Mouse (Mus musculus) liver, embryonic 12.5 days (tissue): ENCODE results near the gene Mfsd12. TPM values are rescaled to one million over a fixed set of nuclear protein-coding genes. Genes with fewer than 3 reads are reported as not detected.

Experiments
- ATAC-seq: fragments of 200-750 bp; cut with Nextera tagmentation; 2 replicates; pipeline ENCODE4 v1.8.0; 2017; ENCODE audit warnings: moderate number of reproducible peaks, mild to moderate bottlenecking, moderate library complexity
- H3K27ac ChIP-seq: fragments of 300-500 bp; sonication (generic); 2 replicates; pipeline ENCODE4 v1.5.1; 2016; ENCODE audit warnings: mild to moderate bottlenecking
- H3K27me3 ChIP-seq: fragments of 300-500 bp; sonication (generic); replicated peaks from 2 replicates; pipeline ENCODE4 v1.6.1; 2016; ENCODE audit warnings: mild to moderate bottlenecking, moderate library complexity
- H3K36me3 ChIP-seq: fragments of 300-500 bp; sonication (generic); 2 replicates; pipeline ENCODE4 v1.6.1; 2016; ENCODE audit warnings: mild to moderate bottlenecking, moderate library complexity
- H3K4me1 ChIP-seq: fragments of 300-500 bp; sonication (generic); 2 replicates; pipeline ENCODE4 v1.6.1; 2016
- H3K4me2 ChIP-seq: fragments of 300-500 bp; sonication (generic); 2 replicates; pipeline ENCODE4 v1.6.1; 2016; ENCODE audit warnings: mild to moderate bottlenecking, moderate library complexity
- H3K4me3 ChIP-seq: fragments of 300-500 bp; sonication (generic); 2 replicates; pipeline ENCODE4 v1.5.1; 2016; ENCODE audit warnings: mild to moderate bottlenecking, moderate library complexity
- H3K9ac ChIP-seq: fragments of 300-500 bp; sonication (generic); 2 replicates; pipeline ENCODE4 v1.6.1; 2016; ENCODE audit warnings: mild to moderate bottlenecking, moderate library complexity
- H3K9me3 ChIP-seq: fragments of 300-500 bp; sonication (generic); replicated peaks from 2 replicates; pipeline ENCODE4 v1.6.1; 2016; ENCODE audit warnings: mild to moderate bottlenecking, moderate library complexity
- WGBS: fragments of 180-500 bp; shearing (Covaris S2); methylation state at CpG from one replicate; pipeline ENCODE4 v1.1.7; 2016; ENCODE audit not compliant: insufficient replicate concordance; 5-methylcytosine and 5-hydroxymethylcytosine counted together
- polyA plus RNA-seq: library from polyadenylated mRNA; unstranded; fragments of >200 nt; fragmentation: Nextera tagmentation; extraction: Ambion mirVana; gene quantifications from 2 replicates; pipeline ENCODE4 v1.2.1, GENCODE M21; 2016

The Mfsd12 gene
- polyA plus RNA-seq, 1 experiment from 2014 or later: 20.8 TPM

- Histone ChIP-seq H3K4me2 (peak overlapping the region; percentile 96), H3K4me1 (peaks cover 92% of the 10 kb centered on the region), H3K9ac (peak overlapping the region; percentile 100), H3K4me3 (peak overlapping the region; percentile 8; the same call in 1 of the 2 replicates), H3K9me3 (no peaks in the 10 kb centered on the region), H3K27ac (peak overlapping the region; percentile 94), H3K36me3 (peaks cover 54% of the 10 kb centered on the region), H3K27me3 (no peaks in the 10 kb centered on the region)
- 66% methylated on average over 8 of the region's 8 CpGs for WGBS
- no peak for ATAC-seq
Observed at GRCm38 (mm10) chr10:81360721-81361120, 3.4 kb downstream of the Mfsd12 start.

GRCm38 (mm10) chr10:81362336-81362949, 5.2 kb downstream of the Mfsd12 start:
- Histone ChIP-seq H3K4me2 (peak overlapping the region; percentile 96), H3K36me3 (peaks cover 69% of the 10 kb centered on the region), H3K27me3 (no peaks in the 10 kb centered on the region), H3K9me3 (no peaks in the 10 kb centered on the region), H3K4me3 (peak overlapping the region; percentile 25), H3K27ac (peak overlapping the region; percentile 94), H3K9ac (peak overlapping the region; percentile 62), H3K4me1 (peaks cover 93% of the 10 kb centered on the region)
- peak; percentile 87 for ATAC-seq
- WGBS: 32% methylated on average over 12 of the region's 12 CpGs

- Histone ChIP-seq H3K27me3 (no peaks in the 10 kb centered on the region), H3K4me1 (peaks cover 84% of the 10 kb centered on the region), H3K9ac (peak overlapping the region; percentile 62), H3K9me3 (no peaks in the 10 kb centered on the region), H3K36me3 (peaks cover 82% of the 10 kb centered on the region), H3K4me2 (peak overlapping the region; percentile 96), H3K4me3 (peak overlapping the region; percentile 7), H3K27ac (peak overlapping the region; percentile 94)
- ATAC-seq: peak; percentile 30
- WGBS: 38% methylated on average over 54 of the region's 54 CpGs
Observed at GRCm38 (mm10) chr10:81363436-81364346, 6.4 kb downstream of the Mfsd12 start.

- no peaks in the 10 kb centered on the region for H3K9me3 ChIP-seq
- peaks cover 85% of the 10 kb centered on the region for H3K36me3 ChIP-seq
- peak overlapping the region; percentile 62 for H3K9ac ChIP-seq
- peak overlapping the region; percentile 94 for H3K27ac ChIP-seq
- 50% methylated on average over 28 of the region's 28 CpGs for WGBS
- H3K4me3 ChIP-seq: 0 out of 2 replicates have a peak overlapping the region, but pooled peaks have one; percentile 3
- H3K4me2 ChIP-seq: peak overlapping the region; percentile 96
- no peak for ATAC-seq
- peaks cover 74% of the 10 kb centered on the region for H3K4me1 ChIP-seq
- no peaks in the 10 kb centered on the region for H3K27me3 ChIP-seq
Observed at GRCm38 (mm10) chr10:81364666-81365065, 7.4 kb downstream of the Mfsd12 start.

- no peak for ATAC-seq
- Histone ChIP-seq H3K4me2 (peak overlapping the region; percentile 96), H3K9me3 (no peaks in the 10 kb centered on the region), H3K27me3 (no peaks in the 10 kb centered on the region), H3K36me3 (peaks cover 85% of the 10 kb centered on the region), H3K27ac (peak overlapping the region; percentile 94), H3K4me3 (no peak overlapping the region), H3K9ac (0 out of 2 replicates have a peak overlapping the region, but pooled peaks have one; percentile 62), H3K4me1 (peaks cover 70% of the 10 kb centered on the region)
- WGBS: 46% methylated on average over 4 of the region's 4 CpGs
Observed at GRCm38 (mm10) chr10:81365073-81365472, 7.8 kb downstream of the Mfsd12 start.

- Histone ChIP-seq H3K9ac (peak within 1 kb of the TSS; percentile 62), H3K4me3 (0 out of 2 replicates have a peak within 1 kb of the TSS, but pooled peaks have one; percentile 3), H3K27ac (peak within 1 kb of the TSS; percentile 94), H3K27me3 (no peaks in the 10 kb centered on the region), H3K4me1 (peaks cover 62% of the 10 kb centered on the region), H3K9me3 (no peaks in the 10 kb centered on the region), H3K4me2 (peak within 1 kb of the TSS; percentile 96), H3K36me3 (peaks cover 85% of the 10 kb centered on the region)
- ATAC-seq: no peak
- 31% methylated on average over 12 of the region's 12 CpGs for WGBS
Observed at GRCm38 (mm10) chr10:81365672-81366476, 8.6 kb downstream of the Mfsd12 start, which contains the start of gene 4930404N11Rik. TSS of gene 4930404N11Rik (minus strand) at chr10:81365816.

GRCm38 (mm10) chr10:81366477-81367206, 9.4 kb downstream of the Mfsd12 start:
- Histone ChIP-seq H3K27me3 (no peaks in the 10 kb centered on the region), H3K4me1 (peaks cover 55% of the 10 kb centered on the region), H3K27ac (peak overlapping the region; percentile 94), H3K4me2 (no peak overlapping the region), H3K9me3 (no peaks in the 10 kb centered on the region), H3K9ac (no peak overlapping the region), H3K36me3 (peaks cover 85% of the 10 kb centered on the region), H3K4me3 (no peak overlapping the region)
- 68% methylated on average over 6 of the region's 6 CpGs for WGBS
- ATAC-seq: no peak

- H3K4me2 ChIP-seq: no peak overlapping the region
- H3K36me3 ChIP-seq: peaks cover 85% of the 10 kb centered on the region
- H3K27ac ChIP-seq: 0 out of 2 replicates have a peak overlapping the region, but pooled peaks have one; percentile 94
- no peaks in the 10 kb centered on the region for H3K9me3 ChIP-seq
- H3K27me3 ChIP-seq: no peaks in the 10 kb centered on the region
- peaks cover 50% of the 10 kb centered on the region for H3K4me1 ChIP-seq
- ATAC-seq: no peak
- H3K9ac ChIP-seq: no peak overlapping the region
- H3K4me3 ChIP-seq: no peak overlapping the region
- 90% methylated on average over 6 of the region's 6 CpGs for WGBS
Observed at GRCm38 (mm10) chr10:81367207-81367495, 9.9 kb downstream of the Mfsd12 start.

GRCm38 (mm10) chr10:81375322-81375721, 18.0 kb downstream of the Mfsd12 start:
- no peak for ATAC-seq
- H3K9ac ChIP-seq: no peak overlapping the region
- H3K9me3 ChIP-seq: no peaks in the 10 kb centered on the region
- H3K27me3 ChIP-seq: no peaks in the 10 kb centered on the region
- peak overlapping the region; percentile 92; the same call in 1 of the 2 replicates for H3K27ac ChIP-seq
- 89% methylated on average over 10 of the region's 10 CpGs for WGBS
- peak overlapping the region; percentile 79 for H3K4me2 ChIP-seq
- 0 out of 2 replicates have a peak overlapping the region, but pooled peaks have one; percentile 13 for H3K4me3 ChIP-seq
- H3K36me3 ChIP-seq: peaks cover 61% of the 10 kb centered on the region
- peaks cover 61% of the 10 kb centered on the region for H3K4me1 ChIP-seq

- H3K4me2 ChIP-seq: peak overlapping the region; percentile 79
- no peaks in the 10 kb centered on the region for H3K9me3 ChIP-seq
- peaks cover 47% of the 10 kb centered on the region for H3K36me3 ChIP-seq
- 29% methylated on average over 6 of the region's 6 CpGs for WGBS
- peak; percentile 31; the same call in 1 of the 2 replicates for ATAC-seq
- peak overlapping the region; percentile 98 for H3K9ac ChIP-seq
- H3K27ac ChIP-seq: peak overlapping the region; percentile 92
- H3K4me3 ChIP-seq: peak overlapping the region; percentile 90
- H3K4me1 ChIP-seq: peaks cover 76% of the 10 kb centered on the region
- no peaks in the 10 kb centered on the region for H3K27me3 ChIP-seq
Observed at GRCm38 (mm10) chr10:81376561-81377361, 19.5 kb downstream of the Mfsd12 start.
